Mouse (Mus musculus): Measurements from ENCODE around the gene C2cd5. TPM values are rescaled to one million over a fixed set of nuclear protein-coding genes. Genes with fewer than 3 reads are reported as not detected.
"Not testable (repeated sequence)": the region's sequence is repeated elsewhere in the genome, so short reads cannot be mapped to it uniquely, and the experiment has no call there.

C2cd5 gene
- polyA plus RNA-seq (2016; fragmentation: Nextera tagmentation; extraction: Ambion mirVana), result 44.6 and 46.0 TPM in 2 replicates

DNA sequence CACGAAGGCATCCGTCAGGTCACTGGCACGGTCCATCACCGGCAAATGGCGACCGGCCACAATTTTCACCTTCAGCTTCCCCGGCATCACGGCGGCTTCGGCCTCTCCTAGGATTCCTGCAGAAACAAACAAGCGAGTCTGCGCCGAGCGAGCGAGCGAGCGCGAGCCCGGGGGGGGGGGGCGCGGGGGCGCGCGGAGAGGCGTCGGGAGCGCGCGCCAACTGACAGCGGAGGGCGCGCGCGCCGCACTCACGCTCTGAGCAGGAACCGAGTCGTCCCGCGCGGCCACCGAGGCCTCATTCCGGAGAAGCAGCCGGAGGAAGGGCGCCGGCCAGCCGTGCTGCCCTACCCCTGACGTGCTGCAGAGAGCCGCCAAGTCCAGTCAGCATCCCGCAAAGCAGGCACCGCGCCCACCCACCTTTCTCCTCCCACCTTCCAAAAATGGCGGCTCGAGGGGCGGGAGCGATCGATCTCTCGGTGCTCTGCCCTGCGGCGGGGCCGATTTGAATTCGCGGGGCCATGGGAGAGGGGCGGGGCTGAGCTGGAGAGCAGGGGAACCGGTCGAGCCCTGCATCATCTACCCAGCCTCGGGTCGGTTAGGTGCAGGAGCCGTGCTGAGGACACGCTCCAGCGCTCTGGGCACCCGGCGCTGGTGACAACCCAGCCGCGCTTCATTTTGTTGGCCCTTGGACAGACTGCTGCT, at the start of gene C2cd5:
TSS of gene C2cd5 (minus strand) at position 461 of the 702 bp plus-strand sequence.
- ATAC-seq (ENCODE audit: low FRiP score), result peak; percentile 97
- peaks cover 8% of the 10 kb centered on the region for H3K27me3 ChIP-seq
- 0 out of 2 replicates have a peak, but pooled peaks cover 9% of the 10 kb centered on the region for H3K36me3 ChIP-seq (replicated peaks)
- H3K4me2 ChIP-seq, result peak within 1 kb of the TSS; percentile 75
- peak within 1 kb of the TSS; percentile 83 for H3K4me3 ChIP-seq (replicated peaks)
- peak within 1 kb of the TSS; percentile 97 for H3K27ac ChIP-seq
- peaks cover 19% of the 10 kb centered on the region for H3K4me1 ChIP-seq
- H3K9ac ChIP-seq, result peak within 1 kb of the TSS; percentile 90
- WGBS, result under 1% methylated on average over 72 of the region's 75 CpGs
- no peaks in the 10 kb centered on the region for H3K9me3 ChIP-seq

DNA sequence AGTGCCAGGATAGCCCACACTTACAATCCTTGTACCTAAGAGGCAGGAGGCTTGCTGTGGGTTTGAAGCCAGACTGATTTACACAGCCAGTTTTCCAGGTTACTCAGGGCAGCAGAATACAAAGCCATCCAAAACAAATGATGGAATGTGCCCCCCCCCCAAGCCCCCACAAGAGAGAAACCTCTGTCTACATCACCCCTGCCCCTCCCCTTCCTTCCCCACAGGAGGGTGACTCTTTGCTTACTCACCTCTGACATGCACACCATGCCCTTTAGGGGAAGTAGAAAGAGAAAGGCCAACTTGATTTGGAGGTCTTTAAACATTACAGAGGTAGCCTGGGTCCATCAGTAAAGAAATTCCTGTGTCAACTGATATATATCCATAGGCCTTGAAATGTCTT, 48.9 kb upstream of the C2cd5 start:
- Histone ChIP-seq H3K36me3 (replicated peaks) (no peaks in the 10 kb centered on the region), H3K27me3 (peaks cover 9% of the 10 kb centered on the region; the same call in 1 of the 2 replicates), H3K9me3 (no peaks in the 10 kb centered on the region), H3K4me3 (replicated peaks) (no peak overlapping the region), H3K4me2 (no peak overlapping the region), H3K9ac (no peak overlapping the region), H3K4me1 (0 out of 2 replicates have a peak, but pooled peaks cover 8% of the 10 kb centered on the region), H3K27ac (no peak overlapping the region)
- ATAC-seq (ENCODE audit: low FRiP score), result no peak

DNA sequence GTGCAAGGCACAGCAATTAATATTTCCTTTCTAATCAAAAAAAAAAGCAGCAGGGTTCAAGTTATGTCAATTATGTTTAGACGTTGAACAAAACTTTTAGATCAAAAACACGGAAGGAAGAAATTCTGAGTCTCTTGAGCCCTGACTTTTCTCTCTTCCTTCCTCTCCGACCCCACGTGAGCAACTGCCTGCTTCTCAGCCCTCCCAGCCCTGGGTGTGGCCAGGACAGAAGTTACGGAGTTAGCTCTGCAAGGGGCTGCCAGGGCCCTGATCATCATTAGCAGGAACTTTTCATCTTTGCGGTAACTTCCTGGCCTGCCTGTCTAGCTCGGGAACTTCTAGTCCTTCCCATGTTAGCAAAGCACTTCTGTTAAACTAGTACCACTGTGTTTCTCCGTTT, 46.8 kb upstream of the C2cd5 start:
- WGBS, result 57% methylated on average over 8 of the region's 8 CpGs
- H3K9me3 ChIP-seq, result no peaks in the 10 kb centered on the region
- ATAC-seq (ENCODE audit: low FRiP score), result no peak

DNA sequence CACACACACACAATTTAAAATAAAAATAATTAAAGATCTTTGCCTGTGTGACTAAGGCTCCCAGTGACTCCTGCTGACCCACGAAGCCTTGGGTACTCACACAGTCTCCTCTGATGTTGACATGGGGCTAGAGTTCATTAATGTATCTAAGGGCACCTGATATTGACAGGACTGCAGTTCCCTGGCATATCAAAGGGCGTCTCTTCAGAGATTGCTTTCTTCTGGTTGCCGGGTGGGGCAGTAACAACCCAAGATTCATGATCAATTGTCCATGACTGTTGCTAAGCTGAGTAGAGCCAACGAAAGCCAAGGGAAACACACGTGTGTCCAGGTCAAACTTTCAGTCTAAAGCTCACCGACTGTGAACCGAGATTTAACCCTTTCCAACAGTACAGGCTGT, 45.1 kb upstream of the C2cd5 start:
- H3K9me3 ChIP-seq, result no peaks in the 10 kb centered on the region
- H3K27ac ChIP-seq, result no peak overlapping the region
- no peak for ATAC-seq (ENCODE audit: low FRiP score)
- peaks cover 6% of the 10 kb centered on the region; the same call in 1 of the 2 replicates for H3K27me3 ChIP-seq
- WGBS, result 77% methylated on average over 7 of the region's 7 CpGs
- H3K9ac ChIP-seq, result no peak overlapping the region
- H3K4me2 ChIP-seq, result no peak overlapping the region
- H3K36me3 ChIP-seq (replicated peaks), result no peaks in the 10 kb centered on the region
- H3K4me1 ChIP-seq, result no peaks in the 10 kb centered on the region
- no peak overlapping the region for H3K4me3 ChIP-seq (replicated peaks)

More for the DNA sequence above, 46.8 kb upstream of the C2cd5 start:
- Histone ChIP-seq H3K4me1 (no peaks in the 10 kb centered on the region), H3K9ac (no peak overlapping the region), H3K4me2 (no peak overlapping the region), H3K36me3 (replicated peaks) (no peaks in the 10 kb centered on the region), H3K4me3 (replicated peaks) (no peak overlapping the region), H3K27ac (no peak overlapping the region), H3K27me3 (peaks cover 6% of the 10 kb centered on the region; the same call in 1 of the 2 replicates)

DNA sequence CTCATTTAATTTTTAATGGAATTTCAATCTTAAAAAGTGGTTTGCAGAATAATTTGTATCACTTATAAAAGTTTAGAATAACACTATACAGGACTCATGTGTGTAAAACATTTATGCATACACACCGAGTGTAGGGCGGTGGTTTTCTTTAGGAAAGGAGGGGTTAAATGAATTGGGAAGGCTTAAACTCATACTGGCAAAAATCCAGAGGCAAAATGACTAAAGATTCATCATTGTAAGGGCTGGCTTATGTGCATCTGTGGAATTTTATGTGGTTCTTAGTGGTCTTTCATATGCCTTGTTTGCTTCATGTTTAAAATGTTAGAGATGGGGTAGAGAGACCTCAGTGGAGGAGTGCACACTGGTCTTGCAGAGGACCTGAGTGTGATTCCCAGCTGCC, 44.6 kb upstream of the C2cd5 start:
- Histone ChIP-seq H3K4me2 (no peak overlapping the region), H3K4me3 (replicated peaks) (no peak overlapping the region), H3K36me3 (replicated peaks) (no peaks in the 10 kb centered on the region), H3K9me3 (no peaks in the 10 kb centered on the region), H3K9ac (no peak overlapping the region), H3K27me3 (peaks cover 6% of the 10 kb centered on the region; the same call in 1 of the 2 replicates), H3K27ac (no peak overlapping the region), H3K4me1 (no peaks in the 10 kb centered on the region)
- ATAC-seq (ENCODE audit: low FRiP score), result no peak
- WGBS, result 86% methylated on average over 2 of the region's 2 CpGs

DNA sequence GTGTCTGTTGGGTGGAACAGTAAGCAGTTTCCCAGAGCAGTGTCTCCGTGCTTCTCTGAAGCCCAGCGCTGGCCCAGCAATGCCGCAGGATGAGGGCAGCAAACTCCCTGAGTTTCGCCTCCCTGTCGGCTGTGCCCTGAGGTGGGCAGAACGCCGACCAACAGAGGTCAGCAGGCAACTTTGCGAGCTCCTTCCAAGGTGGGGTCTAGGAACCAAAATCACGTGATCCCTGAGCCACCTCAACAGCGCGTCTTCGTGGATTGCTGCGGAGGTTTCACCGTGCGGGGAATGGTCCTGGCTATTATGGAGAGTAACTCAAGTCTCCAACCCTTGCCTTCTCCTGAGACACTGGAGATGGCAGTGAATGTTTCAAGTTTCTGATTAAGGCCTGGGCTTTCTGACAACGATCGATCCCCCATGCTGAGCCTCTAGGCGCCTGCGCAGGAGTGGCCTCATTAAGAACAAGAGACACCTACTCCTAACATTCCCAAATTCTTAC, 43.9 kb upstream of the C2cd5 start:
- WGBS, result 15% methylated on average over 19 of the region's 19 CpGs
- ATAC-seq (ENCODE audit: low FRiP score), result no peak
- no peak overlapping the region for H3K27ac ChIP-seq

DNA sequence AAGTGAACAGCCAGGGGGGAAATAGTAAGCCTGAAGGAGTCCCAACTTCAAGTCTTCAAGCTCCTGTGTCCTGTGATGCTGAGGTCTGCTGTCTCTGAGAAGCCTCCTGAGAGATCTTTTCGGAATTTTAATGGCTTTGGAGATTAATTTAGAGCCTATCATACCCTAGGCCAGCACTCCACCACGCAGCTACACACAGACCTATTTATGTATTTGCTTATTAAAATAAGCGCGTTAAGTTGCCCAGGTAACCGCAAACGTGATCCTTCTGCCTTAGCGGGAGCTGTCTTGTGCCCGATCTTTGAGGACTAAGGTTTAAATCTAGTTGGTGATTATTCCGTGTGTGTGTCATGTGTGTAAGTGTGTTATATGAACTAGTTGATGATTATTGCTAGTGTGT, 43.4 kb upstream of the C2cd5 start:
- H3K27me3 ChIP-seq, result peaks cover 6% of the 10 kb centered on the region; the same call in 1 of the 2 replicates
- WGBS, result 86% methylated on average over 9 of the region's 9 CpGs
- peak overlapping the region; percentile 35; the same call in 1 of the 2 replicates for H3K4me3 ChIP-seq (replicated peaks)
- H3K27ac ChIP-seq, result no peak overlapping the region
- no peak overlapping the region for H3K9ac ChIP-seq
- no peak for ATAC-seq (ENCODE audit: low FRiP score)
- no peaks in the 10 kb centered on the region for H3K4me1 ChIP-seq
- H3K9me3 ChIP-seq, result no peaks in the 10 kb centered on the region
- H3K36me3 ChIP-seq (replicated peaks), result no peaks in the 10 kb centered on the region
- H3K4me2 ChIP-seq, result peak overlapping the region; percentile 61

More for the DNA sequence above, 43.9 kb upstream of the C2cd5 start:
- Histone ChIP-seq H3K36me3 (replicated peaks) (no peaks in the 10 kb centered on the region), H3K27me3 (peaks cover 6% of the 10 kb centered on the region; the same call in 1 of the 2 replicates), H3K4me2 (peak overlapping the region; percentile 61), H3K9ac (peak overlapping the region; percentile 54), H3K4me3 (replicated peaks) (peak overlapping the region; percentile 35), H3K4me1 (no peaks in the 10 kb centered on the region), H3K9me3 (no peaks in the 10 kb centered on the region)

DNA sequence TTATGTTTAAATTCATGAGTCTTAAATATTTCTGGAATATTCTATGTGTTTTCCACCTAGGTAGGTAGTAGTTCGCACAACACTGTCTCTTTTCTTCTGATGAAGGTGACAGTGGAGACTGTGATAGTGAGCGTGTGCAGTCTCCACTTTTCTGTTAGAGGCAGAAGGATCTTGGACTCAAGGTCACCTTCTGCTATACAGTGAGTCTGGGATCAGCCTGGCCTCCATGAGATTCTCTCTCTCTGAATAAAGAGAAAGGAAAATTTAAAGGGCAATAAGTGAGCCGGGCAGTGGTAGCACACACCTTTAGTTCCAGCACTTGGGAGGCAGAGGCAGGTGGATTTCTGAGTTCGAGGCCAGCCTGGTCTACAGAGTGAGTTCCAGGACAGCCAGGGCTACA, 42.9 kb upstream of the C2cd5 start:
- 97% methylated on average over 4 of the region's 4 CpGs for WGBS
- Histone ChIP-seq H3K36me3 (replicated peaks) (no peaks in the 10 kb centered on the region), H3K9me3 (no peaks in the 10 kb centered on the region), H3K4me1 (no peaks in the 10 kb centered on the region), H3K27me3 (peaks cover 6% of the 10 kb centered on the region; the same call in 1 of the 2 replicates), H3K9ac (no peak overlapping the region), H3K27ac (no peak overlapping the region), H3K4me2 (no peak overlapping the region), H3K4me3 (replicated peaks) (no peak overlapping the region)
- ATAC-seq (ENCODE audit: low FRiP score), result no peak

DNA sequence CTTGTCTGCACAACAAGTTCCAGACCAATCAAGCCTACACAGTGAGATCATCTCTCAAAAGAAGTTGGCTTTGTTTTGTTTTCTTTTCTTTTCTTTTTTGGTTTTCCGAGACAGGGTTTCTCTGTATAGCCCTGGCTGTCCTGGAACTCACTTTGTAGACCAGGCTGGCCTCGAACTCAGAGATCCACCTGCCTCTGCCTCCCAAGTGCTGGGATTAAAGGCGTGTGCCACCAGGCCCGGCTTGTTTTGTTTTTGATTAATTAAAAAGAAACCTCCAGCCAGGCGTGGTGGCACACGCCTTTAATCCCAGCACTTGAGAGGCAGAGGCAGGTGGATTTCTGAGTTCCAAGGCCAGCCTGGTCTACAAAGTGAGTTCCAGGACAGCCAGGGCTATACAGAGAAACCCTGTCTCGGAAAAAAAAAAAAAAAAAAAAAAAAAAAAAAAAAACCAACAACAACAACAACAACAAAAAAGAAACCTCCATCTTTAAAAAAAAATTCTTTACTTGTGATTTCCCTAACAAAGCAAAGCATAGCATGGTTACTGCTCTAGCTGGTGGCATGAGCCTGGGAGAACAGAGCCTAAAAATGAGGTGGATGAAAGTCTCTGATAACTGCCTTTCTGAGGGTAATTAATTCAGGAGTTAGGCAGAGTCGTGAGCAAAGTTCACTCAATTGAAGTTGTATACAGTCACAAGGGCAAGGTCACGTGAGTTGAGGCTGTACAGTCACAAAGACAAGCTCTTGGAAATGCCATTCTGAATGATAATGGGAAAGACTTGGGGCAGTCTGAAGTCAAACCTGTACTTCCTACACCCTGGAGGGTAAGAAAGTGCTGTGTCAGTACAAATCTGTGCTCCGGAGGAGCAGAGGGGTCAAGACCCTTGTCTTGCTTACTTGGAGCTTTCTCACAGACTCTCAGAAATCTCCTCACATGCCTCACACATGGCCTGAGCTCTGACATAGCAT, 42.0 kb upstream of the C2cd5 start:
- not testable (repeated sequence) for H3K36me3 ChIP-seq (replicated peaks); ATAC-seq (ENCODE audit: low FRiP score); H3K4me1 ChIP-seq; H3K9ac ChIP-seq; H3K27ac ChIP-seq; H3K4me3 ChIP-seq (replicated peaks); H3K4me2 ChIP-seq; H3K9me3 ChIP-seq; H3K27me3 ChIP-seq
- whole genome bisulfite sequencing, result 79% methylated on average over 10 of the region's 10 CpGs

DNA sequence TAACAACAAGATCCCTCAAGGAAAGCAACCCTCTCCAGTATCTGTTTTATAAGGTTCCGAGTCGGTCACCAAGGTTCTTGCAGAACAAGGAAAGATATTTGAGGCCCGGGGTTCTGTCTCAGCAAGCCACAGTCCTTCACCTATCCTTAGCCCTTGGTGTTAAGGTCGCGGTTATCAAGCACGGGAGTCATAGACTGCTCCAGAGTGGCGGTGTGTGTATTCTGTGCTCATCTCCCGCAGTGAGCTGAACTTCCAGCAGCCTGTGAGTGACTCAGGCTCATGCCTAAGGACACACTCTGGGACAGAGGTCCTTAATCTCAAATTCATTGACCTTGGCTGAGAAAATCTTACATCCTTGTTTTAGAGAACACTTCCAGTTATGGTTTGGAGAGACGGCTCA, 40.9 kb upstream of the C2cd5 start:
- H3K4me2 ChIP-seq, result no peak overlapping the region
- 92% methylated on average over 9 of the region's 9 CpGs for WGBS
- H3K36me3 ChIP-seq (replicated peaks), result no peaks in the 10 kb centered on the region

DNA sequence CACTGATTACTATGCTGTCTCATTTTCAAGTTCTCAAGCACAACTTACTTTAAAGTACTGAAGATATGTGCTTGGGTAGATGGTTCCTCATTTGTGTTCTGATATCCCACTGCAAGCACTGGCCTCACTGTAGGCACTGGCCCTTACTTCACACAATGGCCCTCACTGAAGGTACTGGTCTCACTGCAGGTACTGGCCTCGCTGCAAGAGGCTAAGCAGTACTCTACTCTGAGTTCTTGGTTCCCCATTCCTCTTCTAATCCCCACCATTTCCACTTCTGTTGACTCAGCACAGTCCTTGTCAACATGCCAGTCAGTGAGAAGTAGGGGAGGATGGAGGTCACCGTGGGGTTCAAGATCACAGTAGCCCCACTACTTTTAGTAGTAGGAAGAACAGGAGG, 39.5 kb upstream of the C2cd5 start:
- no peaks in the 10 kb centered on the region for H3K36me3 ChIP-seq (replicated peaks)
- no peaks in the 10 kb centered on the region for H3K4me1 ChIP-seq
- ATAC-seq (ENCODE audit: low FRiP score), result no peak
- H3K9me3 ChIP-seq, result no peaks in the 10 kb centered on the region
- 0 out of 2 replicates have a peak, but pooled peaks cover 2% of the 10 kb centered on the region for H3K27me3 ChIP-seq
- H3K4me2 ChIP-seq, result no peak overlapping the region
- H3K4me3 ChIP-seq (replicated peaks), result no peak overlapping the region
- WGBS, result 92% methylated on average over 2 of the region's 2 CpGs
- no peak overlapping the region for H3K9ac ChIP-seq
- H3K27ac ChIP-seq, result no peak overlapping the region

More for the DNA sequence above, 40.9 kb upstream of the C2cd5 start:
- no peak for ATAC-seq (ENCODE audit: low FRiP score)
- H3K9ac ChIP-seq, result no peak overlapping the region
- H3K9me3 ChIP-seq, result no peaks in the 10 kb centered on the region
- H3K27ac ChIP-seq, result no peak overlapping the region
- peaks cover 8% of the 10 kb centered on the region; the same call in 1 of the 2 replicates for H3K27me3 ChIP-seq
- no peak overlapping the region for H3K4me3 ChIP-seq (replicated peaks)
- no peaks in the 10 kb centered on the region for H3K4me1 ChIP-seq

DNA sequence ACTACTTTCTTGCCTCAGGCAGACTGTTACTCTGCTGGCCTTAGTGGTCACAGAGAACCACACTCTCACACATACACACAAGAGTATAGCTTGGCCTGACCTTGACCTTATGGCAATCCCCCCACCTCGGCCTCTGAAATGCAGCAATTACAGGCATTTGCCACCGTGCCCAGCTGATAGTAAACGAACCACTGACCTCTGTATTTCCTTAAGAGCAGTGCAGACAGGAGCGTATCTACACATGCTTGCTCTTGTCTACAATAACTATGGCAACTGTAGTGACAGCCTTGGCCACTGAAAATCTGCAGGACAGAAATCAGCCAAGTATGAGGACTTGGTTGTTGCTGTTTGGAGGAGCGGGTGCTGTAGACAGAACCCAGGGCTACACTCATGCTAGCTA, 37.4 kb upstream of the C2cd5 start:
- Histone ChIP-seq H3K9me3 (no peaks in the 10 kb centered on the region), H3K27ac (no peak overlapping the region), H3K9ac (no peak overlapping the region), H3K4me3 (replicated peaks) (no peak overlapping the region), H3K4me1 (no peaks in the 10 kb centered on the region), H3K4me2 (no peak overlapping the region), H3K36me3 (replicated peaks) (no peaks in the 10 kb centered on the region), H3K27me3 (0 out of 2 replicates have a peak, but pooled peaks cover 2% of the 10 kb centered on the region)
- WGBS, result 84% methylated on average over 5 of the region's 5 CpGs
- ATAC-seq (ENCODE audit: low FRiP score), result no peak

Data from forebrain, embryonic 12.5 days (tissue).